ENCODE assay signal across 8 mouse cellular contexts in genomic region chr11:69661221-69661881, GRCm38 (mm10). TPM values are rescaled to one million over a fixed set of nuclear protein-coding genes. Genes with fewer than 3 reads are reported as not detected.
DNase-seq lines count a peak whose midpoint lies in the region; ATAC-seq and TF ChIP-seq lines count a peak whose summit lies in the region.

No protein-coding gene starts in this region.

- peak; percentile 94 for DNase-seq in heart, adult 11 months
- no peak for DNase-seq in heart, postnatal 36 days
- no peak for DNase-seq in G1E (ENCODE audit: low spot score)
- no peak for DNase-seq in layer of hippocampus, postnatal 10 days (ENCODE audit: low spot score in 2 of 2)
- DNase-seq in T-cell, adult 2 months (ENCODE audit: low spot score): no peak

- no peaks in the 10 kb centered on the region for H3K27me3 ChIP-seq in G1E (ENCODE audit: insufficient read depth, low read length)
- H3K27me3 ChIP-seq in forebrain, embryonic 15.5 days: no peaks in the 10 kb centered on the region
- no peaks in the 10 kb centered on the region for H3K27me3 ChIP-seq in limb, embryonic 13.5 days
- no peaks in the 10 kb centered on the region for H3K27me3 ChIP-seq in stomach, embryonic 15.5 days (replicated peaks)

- peaks cover 68% of the 10 kb centered on the region for H3K4me1 ChIP-seq in G1E (ENCODE audit: insufficient read depth, low read depth, low read length)
- H3K4me1 ChIP-seq in forebrain, embryonic 15.5 days: peaks cover 23% of the 10 kb centered on the region
- peaks cover 19% of the 10 kb centered on the region for H3K4me1 ChIP-seq in limb, embryonic 13.5 days
- peaks cover 18% of the 10 kb centered on the region for H3K4me1 ChIP-seq in stomach, embryonic 15.5 days

- peaks cover 73% of the 10 kb centered on the region for H3K36me3 ChIP-seq in G1E (replicated peaks)
- H3K36me3 ChIP-seq in forebrain, embryonic 15.5 days: peaks cover 55% of the 10 kb centered on the region
- H3K36me3 ChIP-seq in limb, embryonic 13.5 days: peaks cover 66% of the 10 kb centered on the region
- peaks cover 43% of the 10 kb centered on the region for H3K36me3 ChIP-seq in stomach, embryonic 15.5 days

- H3K4me2 ChIP-seq in forebrain, embryonic 15.5 days (replicated peaks): peak overlapping the region; percentile 58
- peak overlapping the region; percentile 65 for H3K4me2 ChIP-seq in limb, embryonic 13.5 days (replicated peaks)
- peak overlapping the region; percentile 55 for H3K4me2 ChIP-seq in stomach, embryonic 15.5 days

- H3K27ac ChIP-seq in forebrain, embryonic 15.5 days (replicated peaks): peak overlapping the region; percentile 96
- peak overlapping the region; percentile 95; the same call in 1 of the 2 replicates for H3K27ac ChIP-seq in limb, embryonic 13.5 days
- H3K27ac ChIP-seq in stomach, embryonic 15.5 days: peak overlapping the region; percentile 98

- no peak for ATAC-seq in G1E (ENCODE audit: extremely low read depth, insufficient number of reproducible peaks, low FRiP score, poor library complexity, severe bottlenecking)
- ATAC-seq in forebrain, embryonic 15.5 days (replicated peaks): no peak
- ATAC-seq in limb, embryonic 13.5 days (ENCODE audit: low FRiP score, low read depth): no peak
- ATAC-seq in stomach, embryonic 15.5 days (ENCODE audit: insufficient read depth, low FRiP score, low read depth): no peak

- H3K9ac ChIP-seq in forebrain, embryonic 15.5 days (replicated peaks): peak overlapping the region; percentile 66
- peak overlapping the region; percentile 71 for H3K9ac ChIP-seq in limb, embryonic 13.5 days
- H3K9ac ChIP-seq in stomach, embryonic 15.5 days: peak overlapping the region; percentile 50

- H3K9me3 ChIP-seq in G1E (replicated peaks): no peaks in the 10 kb centered on the region
- H3K9me3 ChIP-seq in forebrain, embryonic 15.5 days: no peaks in the 10 kb centered on the region
- H3K9me3 ChIP-seq in limb, embryonic 13.5 days: no peaks in the 10 kb centered on the region
- H3K9me3 ChIP-seq in stomach, embryonic 15.5 days: no peaks in the 10 kb centered on the region

- peak overlapping the region; percentile 73 for H3K4me3 ChIP-seq in G1E (ENCODE audit: low read depth, low read length)
- peak overlapping the region; percentile 66 for H3K4me3 ChIP-seq in forebrain, embryonic 15.5 days
- H3K4me3 ChIP-seq in limb, embryonic 13.5 days: peak overlapping the region; percentile 57
- peak overlapping the region; percentile 61 for H3K4me3 ChIP-seq in stomach, embryonic 15.5 days (replicated peaks)

- WGBS in forebrain, embryonic 15.5 days: 77% methylated on average over 3 of the region's 3 CpGs
- WGBS in limb, embryonic 13.5 days: 82% methylated on average over 3 of the region's 3 CpGs
- 70% methylated on average over 3 of the region's 3 CpGs for WGBS in stomach, embryonic 15.5 days

- intact Hi-C loops in heart, postnatal 36 days (cut with DNase I): no loop called here

- no peak for TF ChIP-seq CTCF in G1E (IDR thresholded peaks at IDR 0.05; ENCODE audit: low read depth, low read length)

RNA-seq across cellular contexts. Expression of gene Mpdu1, which starts 1.1 kb away (rescaled TPM):
- total RNA-seq in heart, postnatal 36 days (2021): 10 to 100 TPM; 14.9 to 16.2 TPM
- 27.0 and 31.1 TPM in 2 replicates for total RNA-seq in G1E (2014; fragmentation: Nextera tagmentation)
- 43.4 and 63.6 TPM in 2 replicates for total RNA-seq in G1E (2017)
- 22.7 and 24.9 TPM in 2 replicates for polyA plus RNA-seq in G1E (2012)
- polyA plus RNA-seq in forebrain, embryonic 15.5 days (2015; fragmentation: Nextera tagmentation; extraction: Ambion mirVana): 89.1 and 91.0 TPM in 2 replicates
- 59.3 and 66.8 TPM in 2 replicates for polyA plus RNA-seq in limb, embryonic 13.5 days (2015; fragmentation: Nextera tagmentation; extraction: Ambion mirVana)
- 58.7 and 66.1 TPM in 2 replicates for polyA plus RNA-seq in stomach, embryonic 15.5 days (2015; fragmentation: Nextera tagmentation; extraction: Ambion mirVana)
- 10 to 100 TPM; 85.9 to 89.9 TPM for total RNA-seq in layer of hippocampus, postnatal 10 days (2021)

RNA-seq across cellular contexts. Expression of gene Cd68, which starts 4.6 kb away (rescaled TPM):
- total RNA-seq in heart, postnatal 36 days (2021): 1 to 10 TPM; 8.7 to 9.1 TPM
- 3.5 TPM in 1 of 2 replicates, not detected in the other for total RNA-seq in G1E (2014; fragmentation: Nextera tagmentation)
- total RNA-seq in G1E (2017): 5.0 and 6.1 TPM in 2 replicates
- 2.2 and 2.3 TPM in 2 replicates for polyA plus RNA-seq in G1E (2012)
- 6.7 and 7.7 TPM in 2 replicates for polyA plus RNA-seq in forebrain, embryonic 15.5 days (2015; fragmentation: Nextera tagmentation; extraction: Ambion mirVana)
- polyA plus RNA-seq in limb, embryonic 13.5 days (2015; fragmentation: Nextera tagmentation; extraction: Ambion mirVana): 12.0 and 14.8 TPM in 2 replicates
- polyA plus RNA-seq in stomach, embryonic 15.5 days (2015; fragmentation: Nextera tagmentation; extraction: Ambion mirVana): 15.5 and 16.3 TPM in 2 replicates
- total RNA-seq in layer of hippocampus, postnatal 10 days (2021): 10 to 100 TPM in 1 of 2 experiments, 1 to 10 TPM in 1; 8.4 to 11.5 TPM

RNA-seq across cellular contexts. Expression of gene Sox15, which starts 6.2 kb away (rescaled TPM):
- not detected for total RNA-seq in heart, postnatal 36 days (2021)
- total RNA-seq in G1E (2014; fragmentation: Nextera tagmentation) (2.1 TPM in 1 of 2 replicates, not detected in the other), G1E (2017) (0.17 TPM in 1 of 2 replicates, not detected in the other)
- 0.20 and 0.36 TPM in 2 replicates for polyA plus RNA-seq in G1E (2012)
- not detected in 2 replicates for polyA plus RNA-seq in forebrain, embryonic 15.5 days (2015; fragmentation: Nextera tagmentation; extraction: Ambion mirVana)
- polyA plus RNA-seq in limb, embryonic 13.5 days (2015; fragmentation: Nextera tagmentation; extraction: Ambion mirVana): 0.57 and 0.69 TPM in 2 replicates
- 3.7 and 6.0 TPM in 2 replicates for polyA plus RNA-seq in stomach, embryonic 15.5 days (2015; fragmentation: Nextera tagmentation; extraction: Ambion mirVana)
- not detected for total RNA-seq in layer of hippocampus, postnatal 10 days (2021)

RNA-seq across cellular contexts. Expression of gene Eif4a1, which starts 10.9 kb away (rescaled TPM):
- total RNA-seq in heart, postnatal 36 days (2021): 100 to 1,000 TPM; 188 to 222 TPM
- 986 and 993 TPM in 2 replicates for total RNA-seq in G1E (2014; fragmentation: Nextera tagmentation)
- total RNA-seq in G1E (2017): 986 and 1,008 TPM in 2 replicates
- 197 and 231 TPM in 2 replicates for polyA plus RNA-seq in G1E (2012)
- 547 and 583 TPM in 2 replicates for polyA plus RNA-seq in forebrain, embryonic 15.5 days (2015; fragmentation: Nextera tagmentation; extraction: Ambion mirVana)
- polyA plus RNA-seq in limb, embryonic 13.5 days (2015; fragmentation: Nextera tagmentation; extraction: Ambion mirVana): 560 and 570 TPM in 2 replicates
- polyA plus RNA-seq in stomach, embryonic 15.5 days (2015; fragmentation: Nextera tagmentation; extraction: Ambion mirVana): 442 and 514 TPM in 2 replicates
- total RNA-seq in layer of hippocampus, postnatal 10 days (2021): 100 to 1,000 TPM; 492 to 501 TPM

RNA-seq across cellular contexts. Expression of gene Senp3, which starts 20.5 kb away (rescaled TPM):
- total RNA-seq in heart, postnatal 36 days (2021): 10 to 100 TPM; 30.4 to 31.8 TPM
- total RNA-seq in G1E (2014; fragmentation: Nextera tagmentation) (111 and 128 TPM in 2 replicates), G1E (2017) (107 and 111 TPM in 2 replicates)
- 125 and 142 TPM in 2 replicates for polyA plus RNA-seq in G1E (2012)
- polyA plus RNA-seq in forebrain, embryonic 15.5 days (2015; fragmentation: Nextera tagmentation; extraction: Ambion mirVana): 89.2 and 102 TPM in 2 replicates
- polyA plus RNA-seq in limb, embryonic 13.5 days (2015; fragmentation: Nextera tagmentation; extraction: Ambion mirVana): 123 and 125 TPM in 2 replicates
- 69.1 and 74.5 TPM in 2 replicates for polyA plus RNA-seq in stomach, embryonic 15.5 days (2015; fragmentation: Nextera tagmentation; extraction: Ambion mirVana)
- 10 to 100 TPM; 88.0 to 98.7 TPM for total RNA-seq in layer of hippocampus, postnatal 10 days (2021)
